Mouse (Mus musculus) limb, embryonic 14.5 days (tissue): ENCODE data around the gene Bmyc. TPM values are rescaled to one million over a fixed set of nuclear protein-coding genes. Genes with fewer than 3 reads are reported as not detected.
A peak's percentile ranks its signal among the peaks of the same experiment; 100 is the strongest.

Source experiments
- ATAC-seq: fragments of 200-750 bp; cut with Nextera tagmentation; 2 replicates; pipeline ENCODE4 v1.8.0; 2017; ENCODE audit warnings: low read depth, moderate number of reproducible peaks, moderate TSS enrichment; ENCODE audit not compliant: low FRiP score
- DNase-seq: peaks from one replicate; pipeline ENCODE4 v3.0.0-alpha.2; 2015; ENCODE audit warnings: low spot score
- H3K27ac ChIP-seq: fragments of 300-500 bp; sonication (generic); replicated peaks from 2 replicates; pipeline ENCODE4 v1.5.1; 2014; ENCODE audit warnings: low read depth, mild to moderate bottlenecking, low read length, moderate library complexity, mixed read lengths
- H3K27me3 ChIP-seq: fragments of 300-500 bp; sonication (generic); 2 replicates; pipeline ENCODE4 v1.6.1; 2014; ENCODE audit warnings: low read length, mixed read lengths; ENCODE audit not compliant: control insufficient read depth, insufficient read depth
- H3K36me3 ChIP-seq: fragments of 300-500 bp; sonication (generic); 2 replicates; pipeline ENCODE4 v1.6.1; 2014; ENCODE audit warnings: mild to moderate bottlenecking, low read length, moderate library complexity, mixed read lengths; ENCODE audit not compliant: control insufficient read depth, insufficient read depth
- H3K4me1 ChIP-seq: fragments of 300-500 bp; sonication (generic); 2 replicates; pipeline ENCODE4 v1.6.1; 2014; ENCODE audit warnings: antibody characterized with exemption, low read length, mixed read lengths; ENCODE audit not compliant: control insufficient read depth, insufficient read depth
- H3K4me2 ChIP-seq: fragments of 300-500 bp; sonication (generic); replicated peaks from 2 replicates; pipeline ENCODE4 v1.6.1; 2014; ENCODE audit warnings: low read depth, mild to moderate bottlenecking, low read length, moderate library complexity; ENCODE audit not compliant: severe bottlenecking
- H3K4me3 ChIP-seq: fragments of 300-500 bp; sonication (generic); replicated peaks from 2 replicates; pipeline ENCODE4 v1.5.1; 2014; ENCODE audit warnings: low read length
- H3K9ac ChIP-seq: fragments of 300-500 bp; sonication (generic); 2 replicates; pipeline ENCODE4 v1.6.1; 2014; ENCODE audit warnings: mild to moderate bottlenecking, low read depth, low read length, moderate library complexity; ENCODE audit not compliant: severe bottlenecking
- H3K9me3 ChIP-seq: fragments of 300-500 bp; sonication (generic); 2 replicates; pipeline ENCODE4 v1.6.1; 2016; ENCODE audit warnings: low read length; ENCODE audit not compliant: control insufficient read depth
- POLR2A ChIP-seq: fragments of 200-500 bp; IDR thresholded peaks from 2 replicates; pipeline ENCODE4 v1.8.0; 2012; ENCODE audit warnings: inconsistent platforms, mild to moderate bottlenecking, moderate library complexity, borderline replicate concordance; ENCODE audit not compliant: insufficient read depth, insufficient read length; ENCODE audit errors: extremely low read depth
- WGBS: fragments of 180-500 bp; shearing (Covaris S2); extraction: QIAGEN DNeasy Blood & Tissue Kit; methylation state at CpG from one replicate; pipeline ENCODE4 v1.1.7; 2014; 5-methylcytosine and 5-hydroxymethylcytosine counted together
- polyA plus RNA-seq, 2 experiments: library from polyadenylated mRNA; depleted of rRNA in 1 of 2; stranded (reverse) in 1 of 2; unstranded in 1 of 2; fragments of >200 nt; fragmentation: Nextera tagmentation in 1 of 2; extraction: Ambion mirVana in 1 of 2; gene quantifications; 2 replicates each; pipeline versions ENCODE4 v1.2.1 to v1.2.3; 2012 to 2014

The Bmyc gene
- polyA plus RNA-seq (2012; rRNA removed), result 66.3 and 75.3 TPM in 2 replicates
- 93.1 and 93.5 TPM in 2 replicates for polyA plus RNA-seq (2014; fragmentation: Nextera tagmentation; extraction: Ambion mirVana)

GRCm38 (mm10) chr2:25706643-25707481 lies at the start of gene Bmyc:
Gene Bmyc (plus strand): TSS chr2:25706739.
- ATAC-seq (peak; percentile 92), DNase-seq (peak; percentile 83)
- Histone ChIP-seq H3K4me2 (peak within 1 kb of the TSS; percentile 91), H3K4me1 (peaks cover 6% of the 10 kb centered on the region; the same call in 1 of the 2 replicates), H3K9me3 (no peaks in the 10 kb centered on the region), H3K36me3 (no peaks in the 10 kb centered on the region), H3K4me3 (peak within 1 kb of the TSS; percentile 65), H3K9ac (peak within 1 kb of the TSS; percentile 73), H3K27me3 (no peaks in the 10 kb centered on the region), H3K27ac (peak within 1 kb of the TSS; percentile 77)
- WGBS, result under 1% methylated on average over 63 of the region's 78 CpGs
- 0 out of 2 replicates have a peak, but pooled peaks have one; percentile 43 for TF ChIP-seq POLR2A

GRCm38 (mm10) chr2:25657246-25657645 lies 49.3 kb upstream of the Bmyc start:
- Histone ChIP-seq H3K9me3 (no peaks in the 10 kb centered on the region), H3K27ac (no peak overlapping the region), H3K4me3 (no peak overlapping the region), H3K27me3 (no peaks in the 10 kb centered on the region), H3K4me2 (no peak overlapping the region), H3K4me1 (no peaks in the 10 kb centered on the region), H3K9ac (no peak overlapping the region), H3K36me3 (no peaks in the 10 kb centered on the region)
- TF ChIP-seq POLR2A, result no peak
- WGBS, result 83% methylated on average over 4 of the region's 4 CpGs
- DNase-seq (no peak), ATAC-seq (no peak)

GRCm38 (mm10) chr2:25657652-25658051 lies 48.9 kb upstream of the Bmyc start, which contains the start of gene Lcn5:
Gene Lcn5 (plus strand): TSS chr2:25657952.
- Histone ChIP-seq H3K9ac (no peak within 1 kb of the TSS), H3K4me1 (no peaks in the 10 kb centered on the region), H3K36me3 (no peaks in the 10 kb centered on the region), H3K4me3 (no peak within 1 kb of the TSS), H3K9me3 (no peaks in the 10 kb centered on the region), H3K4me2 (no peak within 1 kb of the TSS), H3K27me3 (no peaks in the 10 kb centered on the region), H3K27ac (no peak within 1 kb of the TSS)
- ATAC-seq (no peak), DNase-seq (no peak)
- no peak for TF ChIP-seq POLR2A

- no peak for ATAC-seq
- H3K9ac ChIP-seq, result no peak overlapping the region
- no peaks in the 10 kb centered on the region for H3K36me3 ChIP-seq
- H3K9me3 ChIP-seq, result no peaks in the 10 kb centered on the region
- H3K4me1 ChIP-seq, result no peaks in the 10 kb centered on the region
- 89% methylated on average over 8 of the region's 8 CpGs for WGBS
- no peak for DNase-seq
- H3K4me2 ChIP-seq, result no peak overlapping the region
- no peak for TF ChIP-seq POLR2A
- H3K27me3 ChIP-seq, result no peaks in the 10 kb centered on the region
- no peak overlapping the region for H3K4me3 ChIP-seq
- H3K27ac ChIP-seq, result no peak overlapping the region
Observed at GRCm38 (mm10) chr2:25660279-25660678, 46.3 kb upstream of the Bmyc start.

- Histone ChIP-seq H3K4me2 (no peak overlapping the region), H3K4me3 (no peak overlapping the region), H3K4me1 (no peaks in the 10 kb centered on the region), H3K9me3 (no peaks in the 10 kb centered on the region), H3K27me3 (no peaks in the 10 kb centered on the region), H3K27ac (no peak overlapping the region), H3K36me3 (no peaks in the 10 kb centered on the region), H3K9ac (no peak overlapping the region)
- DNase-seq (no peak), ATAC-seq (no peak)
- TF ChIP-seq POLR2A, result no peak
- WGBS, result 84% methylated on average over 6 of the region's 6 CpGs
Observed at GRCm38 (mm10) chr2:25661245-25661970, 45.1 kb upstream of the Bmyc start.
